Mouse (Mus musculus): ENCODE results near the gene Pcolce.

DNA sequence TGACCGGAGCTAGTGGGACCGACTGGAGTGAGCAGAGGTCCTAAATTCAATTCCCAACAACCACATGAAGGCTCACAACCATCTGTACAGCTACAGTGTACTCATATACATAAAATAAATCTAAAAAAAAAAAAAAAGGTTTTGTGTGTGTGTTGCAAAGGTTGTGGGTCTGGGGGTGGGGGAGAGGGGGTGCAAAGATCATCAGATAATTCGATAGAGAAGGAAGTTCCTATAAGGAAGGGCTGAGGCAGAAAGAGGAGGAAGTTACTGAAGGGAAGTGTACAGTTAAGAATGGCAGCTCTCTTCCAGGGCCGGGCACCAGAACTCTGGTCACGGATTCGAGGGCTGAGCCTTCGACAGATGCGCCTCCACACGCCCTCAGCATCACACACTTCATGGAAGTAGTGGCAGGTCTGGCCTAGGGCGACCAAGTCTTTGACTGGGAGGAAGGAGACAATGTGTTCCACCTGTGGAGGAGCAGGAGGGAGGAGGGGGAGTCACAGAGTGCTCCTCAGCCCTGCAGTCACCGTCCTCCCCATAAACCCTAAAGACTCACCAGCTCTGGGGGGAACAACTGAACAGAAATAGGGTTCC is 10.4 kb upstream of the Pcolce start:
- TF ChIP-seq CTCF (IDR thresholded peaks at IDR 0.05): no peak
- no peak for TF ChIP-seq EP300 (IDR thresholded peaks at IDR 0.05)

Data from lung, postnatal 0 days (tissue).